Mouse (Mus musculus): ENCODE results near the gene BC017158.

GRCm38 (mm10) chr7:128297617-128298480 is at the start of gene BC017158:
- no peak for TF ChIP-seq CTCF (IDR thresholded peaks at IDR 0.05; ENCODE audit: low read depth, low read length)
- TF ChIP-seq POLR2A (IDR thresholded peaks at IDR 0.05; ENCODE audit: borderline replicate concordance, low read depth, low read length), result no peak
